Mouse (Mus musculus): Measurements from ENCODE around the gene Siglecg.
A peak's percentile ranks its signal among the peaks of the same experiment; 100 is the strongest.
"Not testable (repeated sequence)": the region's sequence is repeated elsewhere in the genome, so short reads cannot be mapped to it uniquely, and the experiment has no call there.

Gene Siglecg

DNA sequence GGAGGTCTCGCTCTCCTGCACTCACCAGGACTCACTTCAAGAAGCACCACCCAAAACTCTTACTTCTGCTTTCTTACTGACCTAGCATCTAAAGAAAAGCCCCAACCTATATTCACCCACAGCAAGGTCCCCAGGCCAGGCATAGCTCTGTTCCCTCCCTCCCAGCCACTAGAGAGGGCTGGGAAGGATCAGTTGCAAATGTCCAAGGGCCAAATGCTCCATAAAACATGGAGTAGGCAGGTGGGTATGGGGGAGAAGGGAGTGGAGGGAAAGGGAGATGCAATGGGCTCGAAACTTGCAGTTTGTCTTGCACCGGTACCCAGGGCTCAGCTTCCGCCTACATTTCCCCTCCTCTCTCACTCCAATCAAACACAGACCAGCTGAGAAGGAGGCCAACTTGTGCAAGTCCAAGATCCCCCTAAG is at the start of gene Siglecg:
TSS of gene Siglecg (plus strand) at position 74 of the 423 bp plus-strand sequence.
- DNase-seq (ENCODE audit: extremely low spot score, low read depth, low spot score) = no peak

DNA sequence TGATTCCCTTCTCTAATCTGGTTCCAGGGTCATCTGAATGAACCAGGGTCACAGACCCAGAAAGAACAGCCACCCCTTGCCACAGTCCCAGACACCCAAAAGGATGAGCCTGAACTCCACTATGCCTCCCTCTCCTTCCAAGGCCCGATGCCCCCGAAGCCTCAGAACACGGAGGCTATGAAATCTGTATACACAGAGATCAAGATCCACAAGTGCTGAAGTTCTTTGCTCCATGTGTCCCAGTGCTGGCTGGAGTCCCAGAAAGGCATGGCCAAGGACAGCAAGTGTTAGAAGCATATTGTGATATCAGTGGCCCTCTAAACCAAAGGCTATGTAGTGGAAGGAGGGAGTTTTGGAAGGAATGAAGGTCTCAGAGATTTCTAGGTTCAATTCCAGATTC is 49.4 kb upstream of the Siglecg start:
- no peak for DNase-seq (ENCODE audit: extremely low spot score, low read depth, low spot score)

DNA sequence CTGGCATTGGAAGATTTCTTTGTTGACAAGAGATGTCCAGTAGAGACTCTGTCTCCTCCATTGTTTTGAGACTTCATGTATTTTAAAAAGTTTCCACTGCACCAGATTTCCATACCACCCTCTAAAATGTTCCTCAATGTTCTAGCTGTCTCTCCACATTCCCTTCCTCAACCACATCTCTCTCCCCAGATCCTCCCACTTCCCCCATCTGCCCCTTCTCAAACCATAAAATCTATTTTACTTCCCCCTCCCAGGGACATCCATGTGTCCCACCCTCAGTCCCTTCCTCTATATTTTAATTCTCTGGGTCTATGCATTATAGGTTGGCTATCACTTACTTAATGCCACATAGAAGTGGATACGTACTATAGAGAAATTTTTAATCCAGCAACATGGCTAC is 46.6 kb upstream of the Siglecg start:
- DNase-seq (ENCODE audit: extremely low spot score, low read depth, low spot score) = no peak

DNA sequence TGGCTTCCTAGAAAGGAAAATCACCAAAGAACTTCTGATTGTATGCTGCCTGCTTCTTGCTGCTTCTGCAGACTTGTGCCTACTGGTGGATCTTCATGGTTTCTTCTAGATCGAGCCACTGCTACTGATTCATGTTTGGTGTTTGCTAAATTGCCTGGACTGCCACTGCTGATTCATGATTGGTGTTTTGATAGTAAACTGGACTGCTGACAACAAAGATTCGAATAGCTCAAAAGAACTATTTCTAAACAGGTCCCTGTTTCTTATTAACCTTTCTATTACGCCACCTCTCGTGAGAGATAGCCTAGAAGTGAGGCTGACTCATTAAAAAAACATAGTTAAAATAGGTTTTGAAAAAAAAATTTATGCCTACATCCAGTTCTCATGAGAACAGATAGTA is 46.0 kb upstream of the Siglecg start:
- DNase-seq (ENCODE audit: extremely low spot score, low read depth, low spot score) = no peak

DNA sequence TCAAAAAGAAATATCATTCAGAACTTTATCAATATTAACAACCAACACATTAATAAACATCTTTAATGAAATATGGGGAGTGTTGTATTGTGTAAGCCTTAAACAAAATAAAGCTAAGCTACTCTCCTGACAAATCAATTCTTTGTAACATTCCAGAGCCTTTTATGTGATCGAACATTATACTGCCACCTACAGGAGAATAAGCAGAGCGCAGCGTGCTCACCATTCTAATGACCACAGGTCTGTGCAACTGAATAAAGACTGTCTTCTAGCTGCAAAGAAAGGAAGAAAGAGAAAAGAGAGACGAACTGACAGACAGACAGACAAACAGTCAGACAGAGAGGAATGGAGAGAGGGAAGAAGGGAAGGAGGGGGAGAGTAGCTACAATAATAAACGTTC is 29.8 kb upstream of the Siglecg start:
- DNase-seq (ENCODE audit: extremely low spot score, low read depth, low spot score) = peak; percentile 24

DNA sequence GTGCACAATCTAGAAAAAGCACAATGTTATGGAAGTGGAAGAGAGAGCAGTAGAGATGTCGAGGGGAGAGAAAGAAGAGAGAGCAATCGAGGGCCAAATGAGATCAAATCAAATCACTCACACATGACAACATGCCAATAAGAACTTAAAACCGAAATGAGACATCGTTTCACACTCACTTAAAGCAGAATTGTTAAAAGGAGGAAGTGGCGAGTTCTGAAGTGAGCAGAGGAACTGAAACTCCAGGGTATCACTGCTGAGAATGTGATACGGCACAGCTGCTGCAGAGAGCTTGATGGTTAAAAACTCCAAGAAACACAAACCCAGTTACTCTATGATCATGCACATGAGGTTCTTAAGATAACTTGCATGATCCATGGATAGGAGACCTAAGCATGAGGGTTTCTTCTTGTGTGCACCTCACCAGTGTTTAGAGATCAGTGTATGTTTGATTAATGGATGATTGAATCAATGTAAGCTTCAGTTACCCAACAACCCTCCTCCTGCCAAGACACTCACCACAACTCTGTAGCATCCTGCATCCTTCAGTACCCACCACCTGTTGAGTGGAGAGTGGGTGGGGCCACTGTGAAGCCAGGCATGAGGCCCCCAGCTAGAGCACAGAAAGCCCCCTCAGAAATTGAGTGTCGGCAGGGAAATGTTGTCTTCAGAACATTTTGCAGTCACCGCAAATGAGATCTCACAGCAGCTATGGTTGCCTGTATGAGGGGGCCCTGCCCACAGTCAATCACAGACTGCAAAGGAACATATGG is 15.5 kb upstream of the Siglecg start:
- DNase-seq (ENCODE audit: extremely low spot score, low read depth, low spot score) = no peak

DNA sequence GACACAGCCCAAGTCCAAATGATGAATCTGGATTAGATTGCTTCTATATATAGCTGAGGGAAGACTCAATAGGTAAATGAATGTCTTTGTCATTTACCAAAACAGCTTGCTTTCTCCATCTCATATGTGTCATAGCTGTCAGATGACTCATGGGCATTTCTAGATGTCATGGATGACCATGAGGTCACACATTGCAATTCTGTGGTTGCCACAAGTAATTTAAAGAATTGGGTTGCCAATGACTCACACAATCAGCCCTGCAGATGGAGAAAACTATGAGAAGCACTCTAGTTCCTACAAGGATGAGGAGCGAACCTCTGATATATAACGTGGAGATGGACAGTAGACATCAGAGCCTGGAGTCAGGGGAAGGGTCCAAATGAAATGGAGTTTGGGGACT is 8.5 kb upstream of the Siglecg start:
- no peak for DNase-seq (ENCODE audit: extremely low spot score, low read depth, low spot score)

DNA sequence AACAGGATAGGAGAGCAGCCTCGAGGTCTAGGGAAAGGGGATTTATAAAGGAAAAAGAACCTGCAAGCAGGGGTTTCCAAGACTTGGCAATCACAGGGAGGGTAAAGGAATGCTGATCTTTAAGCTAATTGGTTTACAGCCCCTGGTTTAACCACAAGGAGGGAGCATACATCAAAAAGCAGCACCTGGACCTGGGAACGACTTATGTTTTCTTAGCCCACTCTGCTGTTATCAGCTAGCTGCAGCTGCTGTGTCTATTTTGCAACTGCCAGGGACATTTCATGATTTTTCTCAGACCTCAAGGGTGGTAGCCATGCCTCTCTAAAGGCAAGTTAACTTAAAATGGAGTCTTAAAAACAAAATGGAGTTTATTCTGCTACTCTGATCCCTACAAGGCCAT is 5.3 kb upstream of the Siglecg start:
- no peak for DNase-seq (ENCODE audit: extremely low spot score, low read depth, low spot score)

DNA sequence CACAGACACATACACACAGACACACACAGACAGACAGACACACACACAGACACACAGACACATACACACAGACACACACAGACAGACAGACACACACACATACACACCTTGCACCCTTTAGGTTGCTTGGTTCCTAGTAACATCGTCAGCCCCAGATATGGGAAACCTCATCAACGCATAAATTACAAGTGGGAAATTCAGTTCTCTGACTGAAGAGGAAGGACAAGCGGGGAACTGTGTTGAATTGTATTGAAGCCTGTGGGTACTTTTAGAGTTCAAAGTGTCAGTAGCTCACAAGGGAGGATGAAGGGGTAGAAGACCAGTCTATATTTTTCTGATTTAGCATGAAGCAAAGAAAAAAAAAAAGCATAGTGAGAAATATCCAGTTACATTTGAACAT is 431 bp upstream of the Siglecg start:
- no peak for DNase-seq (ENCODE audit: extremely low spot score, low read depth, low spot score)

DNA sequence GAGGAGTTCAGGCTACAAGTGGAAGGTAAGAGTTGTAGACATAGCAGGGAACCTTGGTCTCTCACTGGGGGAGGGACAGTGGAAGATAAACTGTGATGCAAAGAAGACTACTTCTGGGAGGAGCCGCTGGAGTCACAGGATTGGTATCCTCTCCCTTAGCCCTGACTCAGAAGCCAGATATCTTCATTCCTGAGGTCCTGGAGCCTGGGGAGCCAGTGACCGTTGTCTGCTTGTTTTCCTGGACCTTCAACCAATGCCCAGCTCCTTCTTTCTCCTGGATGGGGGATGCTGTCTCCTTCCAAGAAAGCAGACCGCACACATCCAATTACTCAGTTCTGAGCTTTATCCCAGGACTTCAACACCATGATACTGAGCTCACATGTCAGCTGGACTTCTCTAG is 1.1 kb downstream of the Siglecg start:
- no peak for DNase-seq (ENCODE audit: extremely low spot score, low read depth, low spot score)

DNA sequence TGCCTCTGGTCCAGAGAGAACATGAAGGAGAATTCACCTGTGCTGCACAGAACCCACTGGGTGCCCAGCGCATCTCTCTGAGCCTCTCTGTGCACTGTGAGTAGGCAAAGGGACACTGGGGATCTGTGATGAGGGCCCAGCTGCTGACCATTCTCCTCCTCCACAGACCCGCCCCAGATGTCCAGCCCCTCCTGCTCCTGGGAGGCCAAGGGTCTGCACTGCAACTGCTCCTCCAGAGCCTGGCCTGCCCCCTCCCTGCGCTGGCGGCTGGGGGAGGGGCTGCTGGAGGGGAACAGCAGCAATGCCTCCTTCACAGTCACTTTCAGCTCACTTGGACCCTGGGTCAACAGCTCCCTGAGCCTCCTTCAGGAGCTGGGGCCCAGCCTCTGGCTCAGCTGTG is 3.7 kb downstream of the Siglecg start:
- DNase-seq (ENCODE audit: extremely low spot score, low read depth, low spot score) = not testable (repeated sequence)

DNA sequence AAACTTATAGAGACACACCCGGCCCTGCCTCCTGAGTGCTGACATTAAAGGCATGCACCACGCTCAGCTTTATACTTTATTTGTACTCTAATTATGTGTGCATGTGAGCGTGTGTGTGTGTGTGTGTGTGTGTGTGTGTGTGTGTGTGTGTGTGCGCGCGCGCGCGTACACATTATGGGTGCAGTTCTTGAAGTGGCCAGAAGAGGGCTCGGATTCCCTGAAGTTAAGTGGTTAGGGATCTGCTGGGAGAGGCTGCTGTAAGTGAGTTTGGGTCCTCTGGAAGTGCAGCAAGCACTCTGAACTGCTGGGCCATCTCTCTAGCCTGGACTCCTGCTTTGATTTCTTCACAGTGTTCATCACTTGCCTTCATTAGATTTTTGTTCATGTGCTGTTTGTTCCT is 9.3 kb downstream of the Siglecg start:
- no peak for DNase-seq (ENCODE audit: extremely low spot score, low read depth, low spot score)

DNA sequence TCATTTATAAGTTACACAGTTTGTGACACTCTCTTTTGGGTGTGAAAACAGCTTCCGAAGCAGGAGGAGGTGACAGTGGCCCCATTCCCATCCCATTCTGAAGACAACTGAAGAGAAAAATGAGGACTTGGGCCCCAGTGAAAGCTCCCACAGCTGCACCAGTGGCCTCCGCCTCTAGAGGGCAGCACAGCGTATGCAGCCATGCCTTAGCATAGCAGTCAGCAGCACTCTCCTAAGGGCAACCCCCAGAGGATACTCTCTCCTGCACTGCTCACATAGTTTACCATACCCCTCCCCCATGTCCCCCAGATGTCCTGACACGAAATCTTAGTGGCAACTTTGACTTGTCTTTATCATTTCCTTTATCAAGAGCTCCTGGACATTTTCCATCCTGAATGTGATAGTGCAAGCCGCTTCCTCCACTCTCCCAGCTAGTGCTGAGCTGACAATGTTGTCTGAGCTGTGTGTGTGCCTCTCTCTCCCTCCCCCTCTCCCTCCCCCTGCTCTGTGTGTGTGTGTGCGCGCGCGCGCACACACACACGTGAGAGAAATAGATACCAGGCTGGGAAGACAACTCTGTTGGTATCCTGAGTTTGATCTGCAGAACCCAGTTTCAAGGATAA is 15.1 kb downstream of the Siglecg start:
- peak; percentile 12 for DNase-seq (ENCODE audit: extremely low spot score, low read depth, low spot score)

DNA sequence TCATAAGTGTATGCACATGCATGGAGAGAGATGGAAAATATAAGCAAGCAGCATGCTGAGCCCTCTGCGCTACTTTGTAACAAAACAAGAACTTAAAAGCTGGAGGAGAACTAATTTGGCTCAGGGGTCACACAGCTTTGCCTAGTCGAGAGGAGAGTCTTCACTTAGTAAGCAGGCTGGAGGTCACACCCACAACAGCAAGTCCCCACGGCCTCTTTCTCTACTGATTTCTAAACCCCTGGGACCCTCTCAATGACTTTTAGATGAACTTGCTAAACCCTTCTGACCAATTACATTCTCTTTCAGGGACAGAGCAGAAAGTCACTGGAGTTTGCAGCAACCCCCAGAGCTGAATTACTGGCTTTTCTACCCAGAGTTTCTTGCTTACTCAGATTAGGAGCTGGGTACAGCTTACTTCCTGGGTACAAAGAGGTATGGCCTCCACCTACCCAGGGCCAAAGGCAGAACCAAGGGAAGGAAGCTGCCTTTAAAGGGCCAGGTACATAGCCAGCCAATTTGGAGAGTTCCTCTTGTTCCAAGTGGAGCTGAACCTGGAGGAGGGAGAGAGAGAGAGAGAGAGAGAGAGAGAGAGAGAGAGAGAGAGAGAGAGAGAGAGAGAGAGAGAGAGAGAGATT is 16.1 kb downstream of the Siglecg start:
- DNase-seq (ENCODE audit: extremely low spot score, low read depth, low spot score) = no peak

DNA sequence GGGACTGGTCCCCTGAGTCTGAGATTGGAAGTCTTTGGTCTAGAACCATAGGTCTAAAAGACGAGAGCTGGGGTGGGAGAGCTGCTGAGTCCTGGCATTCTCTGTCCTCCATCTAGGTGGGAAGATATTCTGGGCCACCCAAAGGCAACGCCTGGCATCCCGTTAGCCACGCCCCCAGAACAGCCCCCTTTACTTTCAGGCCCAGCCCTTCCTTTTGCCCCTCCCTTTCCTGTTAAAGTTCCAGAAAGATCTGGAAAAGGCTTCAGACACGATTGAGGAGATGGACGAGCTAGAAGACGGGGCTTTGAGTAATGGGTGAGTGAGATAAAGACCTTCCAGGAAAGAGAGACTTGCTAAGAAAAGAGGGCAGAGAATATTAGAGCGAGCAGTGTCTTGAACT is 19.4 kb downstream of the Siglecg start, which contains the start of gene Lim2:
TSS of gene Lim2 (plus strand) at position 265 of the 400 bp plus-strand sequence.
- no peak for DNase-seq (ENCODE audit: extremely low spot score, low read depth, low spot score)

DNA sequence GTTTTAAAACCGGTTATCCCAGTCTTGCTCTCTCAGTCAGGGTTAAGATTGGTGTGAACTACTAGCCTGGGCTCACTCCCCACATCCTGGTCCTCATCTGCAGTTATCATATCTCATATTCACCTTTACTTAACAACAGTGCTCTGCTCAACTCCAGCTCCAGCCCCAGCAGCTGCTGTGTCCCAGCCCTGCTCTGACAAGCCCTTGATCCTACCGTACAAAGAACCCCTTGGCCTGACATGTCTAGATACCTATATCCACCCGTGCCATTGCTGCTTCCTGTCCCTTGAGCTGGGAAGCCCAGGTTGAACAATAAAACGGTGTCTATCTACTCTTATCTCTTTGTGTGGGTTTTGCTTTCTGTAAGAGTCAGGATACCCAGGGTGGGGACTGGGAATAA is 21.5 kb downstream of the Siglecg start:
- no peak for DNase-seq (ENCODE audit: extremely low spot score, low read depth, low spot score)

DNA sequence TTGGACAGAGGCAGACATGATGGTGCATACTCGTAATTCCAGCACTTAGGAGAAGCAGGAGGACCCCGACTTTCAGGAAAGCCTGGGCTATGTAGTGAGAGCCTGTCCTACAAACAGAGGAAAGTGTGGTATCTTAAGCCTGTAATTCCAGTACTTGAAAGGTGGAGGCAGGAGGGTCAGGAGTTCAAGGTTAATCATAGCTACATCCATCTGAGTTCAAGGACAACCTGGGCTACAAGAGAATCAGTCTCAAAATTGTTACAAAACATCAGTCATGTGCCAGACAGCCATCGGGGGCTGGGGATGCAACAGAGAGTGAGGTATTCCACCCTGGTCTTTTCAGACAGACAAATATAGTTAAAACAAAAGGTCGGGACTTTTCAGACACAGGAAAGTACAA is 24.9 kb downstream of the Siglecg start:
- no peak for DNase-seq (ENCODE audit: extremely low spot score, low read depth, low spot score)

DNA sequence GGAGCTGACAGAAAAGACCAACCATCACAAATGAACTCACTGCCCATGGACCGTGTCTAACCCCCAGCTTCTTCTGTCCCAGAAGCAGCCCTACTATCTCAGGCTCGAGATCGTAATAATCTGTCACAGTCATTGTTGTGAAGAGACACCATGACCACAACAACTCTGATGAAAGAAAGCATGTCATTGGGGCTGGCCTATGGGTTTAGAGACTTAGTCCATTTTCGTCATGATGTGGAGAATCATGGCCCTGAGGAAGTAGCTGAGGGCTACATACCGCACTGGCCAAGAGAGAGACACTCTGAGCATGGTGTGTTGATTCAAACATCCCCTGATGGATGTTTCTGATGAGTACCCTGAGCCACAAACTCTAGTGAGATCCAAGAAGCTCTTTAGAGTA is 26.7 kb downstream of the Siglecg start:
- no peak for DNase-seq (ENCODE audit: extremely low spot score, low read depth, low spot score)

DNA sequence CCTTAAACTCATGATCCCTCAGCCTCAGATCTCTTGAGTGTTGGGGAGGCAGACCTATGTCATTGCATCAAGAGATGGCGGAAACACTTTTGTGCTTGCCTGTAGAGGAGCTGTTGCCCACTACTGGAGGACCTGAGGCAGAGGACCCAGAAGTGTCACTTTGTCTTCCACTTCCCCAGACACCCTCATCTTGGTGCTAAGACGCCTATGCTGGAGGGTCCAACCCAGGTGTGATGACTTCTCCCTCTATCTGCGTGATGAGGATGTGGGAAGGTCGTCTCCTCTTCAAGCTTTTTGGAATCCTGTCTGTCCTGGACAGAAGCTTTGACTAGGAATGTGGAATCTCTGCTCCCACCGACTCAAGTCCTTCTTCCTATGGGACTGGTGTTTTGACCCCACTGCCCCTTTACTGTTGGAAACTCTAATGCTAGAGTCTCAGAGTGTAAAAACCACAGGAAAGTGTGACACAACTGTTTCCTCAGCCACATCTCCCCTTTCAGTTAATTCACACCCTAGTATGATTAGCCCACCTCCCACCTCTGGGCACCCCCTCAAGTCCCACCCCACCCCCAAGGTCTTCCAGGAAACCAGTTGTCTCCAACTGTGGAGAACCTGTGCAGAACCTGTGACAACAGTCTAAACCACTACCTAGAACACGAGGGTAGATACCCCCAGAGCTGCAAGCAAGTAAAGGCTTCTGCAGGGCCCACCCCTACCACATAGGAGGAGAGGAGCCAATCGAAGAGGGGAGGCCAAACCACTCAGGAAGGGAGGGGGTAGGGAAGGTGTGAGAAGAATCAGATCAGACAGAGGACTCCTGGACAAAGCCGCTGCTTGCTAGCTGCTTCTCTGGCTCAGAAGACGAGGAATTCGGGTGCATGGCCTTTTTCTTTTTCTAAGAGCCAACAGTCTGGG is 28.6 kb downstream of the Siglecg start, which contains the start of gene Nkg7:
TSS of gene Nkg7 (plus strand) at position 733 of the 915 bp plus-strand sequence.
- no peak for DNase-seq (ENCODE audit: extremely low spot score, low read depth, low spot score)

DNA sequence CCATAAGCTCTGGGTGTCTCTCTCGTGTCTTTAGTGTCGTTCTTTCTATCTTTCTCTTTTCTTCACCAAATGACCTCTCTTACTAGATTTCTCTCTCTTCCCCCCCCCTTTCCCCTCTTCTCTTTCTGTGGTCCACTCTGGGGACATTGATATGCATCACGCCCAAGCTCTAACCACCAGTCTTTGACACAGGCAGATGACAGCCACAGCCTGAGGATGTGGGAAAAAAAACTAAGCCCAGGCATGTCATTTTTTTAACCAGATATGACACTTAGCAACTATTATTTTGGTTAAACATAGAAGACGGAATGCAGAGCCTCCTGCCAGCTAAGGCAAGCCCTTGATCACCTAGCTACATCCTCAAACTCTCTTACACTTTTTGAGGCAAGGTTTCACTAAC is 30.6 kb downstream of the Siglecg start:
- no peak for DNase-seq (ENCODE audit: extremely low spot score, low read depth, low spot score)

DNA sequence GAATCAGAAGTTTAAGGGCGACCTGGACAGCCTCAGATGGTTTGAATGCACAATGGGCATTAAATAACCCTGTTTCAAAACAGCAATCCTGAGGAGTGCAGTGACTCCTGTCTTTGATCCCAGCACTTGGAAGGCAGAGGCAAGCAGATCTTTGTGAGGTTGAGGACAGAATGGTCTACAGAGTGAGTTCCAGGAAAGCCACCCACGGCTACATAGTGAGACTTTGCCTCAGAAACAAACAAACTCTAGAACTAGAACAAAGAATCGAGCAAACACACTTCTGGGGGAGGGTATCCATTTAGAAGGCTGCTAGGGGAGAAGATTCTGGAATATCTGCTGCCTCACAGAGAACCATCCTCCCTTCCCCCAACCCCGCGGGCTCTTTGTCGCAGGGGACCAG is 32.5 kb downstream of the Siglecg start, which contains the start of gene Cldnd2:
TSS of gene Cldnd2 (plus strand) at position 301 of the 400 bp plus-strand sequence.
- DNase-seq (ENCODE audit: extremely low spot score, low read depth, low spot score) = no peak
